Mouse (Mus musculus) ES-CJ7 (cell line): Measurements from ENCODE around the gene Gm10392.

Experiments used
- DNase-seq: peaks from one replicate; pipeline ENCODE4 v3.0.0; 2011; ENCODE audit warnings: low read depth, low spot score

Gene Gm10392

DNA sequence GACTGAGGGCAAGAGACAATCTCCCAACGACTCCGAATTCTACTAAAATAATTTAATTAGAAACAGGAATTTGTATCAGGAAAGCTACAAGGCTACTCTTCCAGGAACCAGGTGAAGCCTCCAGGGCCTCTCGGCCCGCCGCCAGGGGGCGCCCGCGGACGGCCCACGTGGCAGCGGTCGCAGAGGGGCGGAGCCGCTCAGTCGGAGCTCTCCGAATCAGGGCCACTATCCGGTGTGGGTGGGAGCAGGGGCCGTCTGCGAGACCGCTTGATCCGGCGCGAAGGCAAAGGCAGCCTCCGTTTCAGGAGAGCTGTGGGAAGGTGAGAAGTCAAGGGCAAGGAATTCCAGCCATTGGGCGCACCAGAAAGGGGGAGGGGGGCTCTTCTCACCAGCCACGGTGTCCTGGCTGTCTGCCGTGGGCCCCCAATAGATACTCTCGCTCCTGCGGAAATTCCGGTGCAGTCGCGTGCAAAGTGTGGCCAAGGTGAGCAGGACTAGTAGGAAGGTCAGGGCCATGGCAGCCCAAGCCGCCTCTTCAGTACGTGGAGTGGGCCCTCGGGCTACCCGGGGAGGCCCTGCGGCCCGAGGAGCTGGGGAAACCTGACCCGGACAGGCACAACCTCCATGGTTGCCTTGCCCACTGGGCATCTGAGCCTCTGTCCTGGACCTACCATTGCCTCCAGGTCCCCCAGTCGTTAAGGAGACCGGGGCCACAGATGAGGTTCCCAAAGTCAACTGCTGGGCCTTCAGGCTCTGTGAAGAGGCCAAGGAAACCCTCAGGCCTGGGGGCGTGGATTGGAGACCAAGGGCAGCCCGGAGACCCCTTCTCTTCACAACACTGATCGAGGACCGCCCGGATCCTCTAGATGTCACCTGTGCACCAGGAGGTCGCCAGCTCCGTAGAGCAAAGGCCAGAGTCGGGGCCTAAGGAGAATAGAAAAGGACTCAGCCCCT lies 10.7 kb downstream of the Gm10392 start:
- DNase-seq, result peak; percentile 86

DNA sequence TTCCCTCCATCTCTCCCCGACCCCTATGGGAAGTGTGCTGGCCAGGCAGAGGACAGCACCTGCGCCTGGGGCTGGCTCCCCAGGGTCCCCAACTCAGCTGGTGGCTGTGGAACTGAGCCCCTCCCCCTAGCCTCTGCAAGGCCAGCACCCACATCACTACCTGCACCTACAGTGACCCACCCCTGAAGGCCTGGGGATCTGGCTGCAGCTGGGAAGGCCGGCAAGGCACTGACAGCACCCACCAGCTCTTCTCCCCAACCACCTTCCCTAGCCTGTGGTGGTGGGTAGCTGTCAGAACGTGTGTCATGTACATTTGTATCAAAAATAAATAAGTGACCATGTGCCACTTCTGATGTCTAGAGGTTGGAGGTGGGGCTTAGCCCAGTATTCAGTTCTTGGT lies 11.6 kb downstream of the Gm10392 start:
- DNase-seq, result no peak

- no peak for DNase-seq
These were observed 12.1 kb downstream of the Gm10392 start for GRCm38 (mm10) chr11:77506941-77507340.

DNA sequence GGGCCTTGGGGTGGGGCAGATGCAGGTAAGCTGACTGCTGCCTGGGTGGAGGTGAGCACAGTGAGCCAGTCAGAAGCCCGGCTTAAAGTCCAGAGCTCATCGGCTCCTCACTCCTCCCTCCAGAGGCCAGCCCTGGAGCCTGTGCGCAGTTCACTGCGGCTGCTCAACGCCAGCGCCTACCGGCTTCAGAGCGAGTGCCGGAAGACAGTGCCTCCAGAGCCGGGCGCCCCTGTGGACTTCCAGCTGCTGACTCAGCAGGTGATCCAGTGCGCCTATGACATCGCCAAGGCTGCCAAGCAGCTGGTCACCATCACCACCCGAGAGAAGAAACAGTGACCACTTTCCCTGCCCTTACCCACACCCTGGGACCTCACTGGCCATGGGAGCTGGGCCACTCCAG lies 12.7 kb downstream of the Gm10392 start:
- no peak for DNase-seq

- no peak for DNase-seq
These were observed 13.6 kb downstream of the Gm10392 start for GRCm38 (mm10) chr11:77505291-77505980.

- DNase-seq, result no peak
These were observed 14.6 kb downstream of the Gm10392 start for GRCm38 (mm10) chr11:77504377-77504776.

GRCm38 (mm10) chr11:77503511-77503910 lies 15.5 kb downstream of the Gm10392 start:
- peak; percentile 87 for DNase-seq

GRCm38 (mm10) chr11:77502481-77502880 lies 16.5 kb downstream of the Gm10392 start:
- no peak for DNase-seq

- DNase-seq, result no peak
These were observed 17.0 kb downstream of the Gm10392 start for GRCm38 (mm10) chr11:77501971-77502370.

DNA sequence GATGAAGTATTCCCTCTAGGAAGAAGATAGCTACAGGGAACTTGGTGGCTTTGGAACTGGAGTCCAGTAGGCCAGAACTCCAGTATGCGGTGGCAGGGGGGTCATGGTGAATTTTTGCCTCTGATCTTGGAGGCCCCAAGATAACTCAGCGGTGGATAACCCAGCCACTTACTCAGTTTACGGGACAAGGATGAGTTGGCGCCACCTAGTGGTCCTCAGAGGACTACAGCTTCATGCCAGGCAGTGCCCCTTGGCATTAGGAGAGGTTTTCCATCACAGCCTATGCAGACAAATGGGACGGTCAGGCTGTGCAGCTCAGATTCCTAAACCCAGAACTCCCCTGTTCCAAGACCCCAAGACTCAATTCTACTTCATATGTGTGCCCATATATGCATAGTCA lies 17.6 kb downstream of the Gm10392 start:
- DNase-seq, result peak; percentile 77

DNA sequence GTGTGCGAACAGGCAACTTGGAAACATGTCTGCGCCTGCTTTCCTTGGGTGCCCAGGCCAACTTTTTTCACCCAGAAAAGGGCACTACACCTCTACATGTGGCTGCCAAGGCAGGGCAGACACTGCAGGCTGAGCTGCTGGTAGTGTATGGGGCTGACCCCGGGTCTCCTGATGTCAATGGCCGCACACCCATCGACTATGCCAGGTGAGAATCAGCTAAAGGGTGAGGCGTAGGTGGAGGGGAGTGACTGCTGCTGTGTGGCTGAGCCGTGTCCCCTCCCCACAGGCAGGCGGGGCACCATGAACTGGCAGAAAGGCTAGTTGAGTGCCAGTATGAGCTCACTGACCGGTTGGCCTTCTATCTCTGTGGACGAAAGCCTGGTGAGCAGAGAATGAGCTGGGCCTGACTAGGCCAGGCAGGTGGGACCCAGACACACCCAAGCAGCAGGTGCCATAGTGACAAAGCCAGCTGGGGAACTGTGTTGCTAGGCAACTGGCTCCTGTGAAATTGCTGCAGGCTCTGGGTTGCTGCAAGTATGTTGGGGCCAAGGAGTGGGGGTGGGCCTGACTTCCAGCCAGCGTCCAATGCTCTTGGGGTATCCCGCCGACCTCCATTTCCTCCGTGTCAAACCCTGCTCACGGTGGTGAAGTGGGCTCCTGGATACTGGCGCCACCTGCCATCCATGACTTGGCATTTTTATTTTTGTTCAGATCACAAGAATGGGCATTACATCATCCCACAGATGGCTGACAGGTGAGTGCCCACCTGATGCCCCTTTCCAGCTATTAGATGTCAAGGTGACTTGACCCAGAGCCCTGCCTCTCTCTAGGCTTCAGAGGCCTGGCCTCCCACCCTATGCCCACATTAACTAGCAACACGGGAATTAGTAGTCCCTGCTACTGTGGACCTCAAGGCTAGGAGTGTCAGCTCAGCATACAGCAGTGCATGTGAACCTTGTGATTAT lies 18.4 kb downstream of the Gm10392 start:
- DNase-seq, result peak; percentile 67

DNA sequence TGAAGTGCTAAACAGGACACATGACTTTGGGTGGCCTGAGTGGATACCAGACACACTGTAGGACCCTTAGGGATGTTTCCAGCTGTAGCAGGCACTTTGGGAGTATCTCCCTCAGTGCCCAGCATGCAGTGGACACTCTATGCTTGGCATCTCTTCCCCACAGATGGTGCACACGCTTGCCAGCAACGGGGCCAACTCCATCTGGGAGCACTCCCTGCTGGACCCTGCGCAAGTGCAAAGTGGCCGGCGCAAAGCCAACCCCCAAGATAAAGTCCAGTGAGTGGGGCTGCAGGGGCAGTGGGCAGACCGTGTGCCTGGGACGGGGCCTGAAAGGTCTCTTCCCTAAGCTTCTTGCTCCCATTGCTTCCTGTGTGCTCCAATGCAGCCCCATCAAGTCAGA lies 19.6 kb downstream of the Gm10392 start:
- DNase-seq, result no peak

GRCm38 (mm10) chr11:77498261-77499139 lies 20.5 kb downstream of the Gm10392 start:
- DNase-seq, result peak; percentile 90

GRCm38 (mm10) chr11:77497851-77498250 lies 21.1 kb downstream of the Gm10392 start:
- DNase-seq, result peak; percentile 75

DNA sequence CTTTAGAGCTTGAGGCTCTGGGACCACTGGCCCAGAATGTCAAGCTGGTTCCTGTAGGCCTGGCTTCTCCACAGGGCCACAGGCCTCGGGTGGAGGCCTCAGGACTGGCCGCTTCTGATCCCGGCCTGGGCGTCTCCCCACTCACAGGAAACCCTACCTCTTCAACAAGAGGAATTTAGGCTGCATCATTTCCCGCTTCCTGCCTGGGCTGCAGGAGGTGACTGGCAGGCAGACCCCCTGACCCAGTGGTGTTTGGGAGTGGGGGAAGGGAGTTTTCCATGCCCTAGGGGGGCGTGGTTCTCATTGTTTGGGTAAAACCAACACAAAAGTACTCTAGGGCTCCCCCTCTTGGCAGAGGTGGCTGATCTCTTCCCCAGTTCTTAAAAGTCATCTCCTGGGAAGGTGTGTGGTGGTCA lies 21.6 kb downstream of the Gm10392 start:
- DNase-seq, result peak; percentile 98

GRCm38 (mm10) chr11:77495507-77495906 lies 23.5 kb downstream of the Gm10392 start:
- no peak for DNase-seq

DNA sequence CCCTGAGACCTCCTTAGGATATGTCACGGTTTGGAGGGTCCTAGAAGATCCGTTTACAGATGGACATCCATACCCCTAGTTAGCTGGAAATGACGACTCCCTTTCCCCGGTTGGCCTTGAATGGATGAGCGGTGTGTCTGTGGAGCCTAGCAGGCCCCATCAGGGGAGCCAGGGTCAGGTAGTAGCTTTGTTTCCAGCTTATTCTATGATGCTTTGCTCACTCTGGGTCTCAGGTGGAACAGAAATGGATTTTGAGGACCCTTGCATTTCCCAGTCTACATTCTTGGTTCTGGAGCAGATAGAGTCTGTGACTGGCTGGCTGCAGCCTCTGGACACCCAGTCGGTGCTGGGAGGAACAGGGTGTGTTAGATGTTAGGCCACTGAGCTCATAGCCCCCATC lies 24.2 kb downstream of the Gm10392 start:
- DNase-seq, result no peak

DNA sequence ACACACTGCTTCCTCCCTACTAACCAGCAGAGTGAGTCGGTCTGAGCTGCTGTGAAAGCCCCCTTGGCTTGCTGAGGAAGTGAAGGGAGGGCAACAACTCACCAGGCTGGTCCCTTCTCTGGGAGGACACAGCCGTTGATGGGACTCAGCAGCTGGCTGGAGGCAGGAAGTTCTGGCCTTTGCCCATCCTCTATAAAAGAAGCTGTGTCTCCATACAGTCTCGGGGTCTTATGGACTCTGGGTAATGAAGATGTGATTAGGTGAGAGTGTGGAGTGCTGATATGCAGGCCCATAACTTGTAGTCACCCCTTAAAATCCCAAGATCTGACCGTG lies 24.7 kb downstream of the Gm10392 start:
- no peak for DNase-seq

DNA sequence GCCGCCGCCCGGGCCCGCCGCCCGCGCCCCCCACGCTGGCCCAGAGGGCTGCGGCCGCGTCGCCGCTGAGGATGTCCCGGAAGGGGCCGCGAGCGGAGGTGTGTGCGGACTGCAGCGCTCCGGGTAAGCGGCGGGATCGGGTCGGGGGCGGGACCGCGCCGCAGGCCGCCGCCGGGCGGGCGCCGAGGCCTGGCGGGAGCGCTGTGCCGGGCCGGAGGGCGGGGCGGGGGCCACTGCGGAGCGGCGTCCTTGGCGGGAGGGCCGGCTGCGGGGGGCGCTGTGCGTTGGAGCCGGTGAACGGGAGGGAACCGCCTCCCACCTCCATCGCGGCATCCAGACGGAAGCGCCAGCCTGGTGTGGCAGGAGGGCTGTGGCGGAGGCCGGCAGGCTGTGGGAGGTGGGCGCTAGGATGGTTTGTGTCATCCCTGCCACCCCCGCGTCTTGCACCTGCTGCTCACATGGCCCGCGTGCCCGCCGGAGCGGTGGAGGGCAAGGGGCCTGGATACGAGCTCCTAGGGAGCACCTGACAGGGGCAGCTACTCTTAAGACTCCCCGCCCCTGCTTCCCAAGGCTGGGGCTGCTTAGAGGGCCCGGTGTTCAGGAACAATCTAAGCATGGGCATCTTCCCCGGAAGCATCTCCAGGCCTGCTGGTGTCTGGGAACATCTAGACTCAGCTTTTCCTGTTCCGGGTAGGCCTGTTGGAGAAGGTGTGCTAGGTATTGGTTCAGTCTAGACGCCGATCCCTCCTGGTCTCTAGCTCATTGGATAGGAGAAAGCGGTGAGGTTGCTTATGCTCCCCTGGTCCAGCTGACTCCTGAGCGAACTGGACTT lies 25.3 kb downstream of the Gm10392 start, which contains the start of gene Git1:
TSS of gene Git1 (plus strand) at position 51 of the 832 bp plus-strand sequence.
- DNase-seq, result peak; percentile 60

DNA sequence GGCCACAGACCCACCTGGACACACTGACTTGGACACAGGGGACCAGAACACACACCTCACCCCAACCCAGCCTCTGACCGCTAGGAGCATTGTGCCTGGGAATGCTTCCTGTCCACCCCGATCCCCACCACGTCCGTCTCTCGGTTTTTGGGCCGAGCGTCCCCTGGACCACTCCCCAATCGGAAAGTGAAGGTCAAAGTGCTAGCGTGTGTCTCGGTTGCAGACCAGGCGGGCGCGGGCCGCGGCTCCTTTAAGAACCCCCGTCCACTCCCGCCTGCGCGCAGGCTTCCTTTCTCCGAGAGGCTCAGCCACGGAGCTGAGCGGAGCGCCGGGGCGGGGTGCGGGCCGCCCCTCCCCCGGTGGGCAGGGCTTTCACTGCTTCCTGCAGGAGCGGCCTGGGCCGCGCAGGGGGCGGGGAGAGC lies 26.1 kb downstream of the Gm10392 start:
- DNase-seq, result peak; percentile 87
